Mouse (Mus musculus): ENCODE data around the gene Olfr172.

The Olfr172 gene

DNA sequence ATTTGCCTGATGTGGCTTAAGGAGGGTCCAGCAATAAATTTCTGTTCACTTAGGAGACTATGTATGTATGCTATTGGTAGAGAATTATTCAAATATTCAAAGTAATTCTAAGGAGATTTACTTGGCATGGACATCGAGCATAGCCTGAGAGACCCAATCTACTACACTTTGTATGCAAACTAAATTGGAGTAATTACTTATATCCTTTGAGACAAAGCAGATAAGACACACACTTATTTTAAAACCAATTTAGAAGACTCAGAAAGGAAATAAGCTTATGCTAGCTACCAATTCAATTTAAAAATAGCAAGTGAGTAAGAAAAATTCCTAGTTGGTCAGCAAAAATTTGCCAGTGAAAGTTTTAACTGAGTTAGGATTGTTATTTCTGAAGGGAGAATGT lies at the start of gene Olfr172:
Gene Olfr172, minus strand, starts transcription at position 101 of the 400 bp plus-strand sequence.
- DNase-seq: no peak

DNA sequence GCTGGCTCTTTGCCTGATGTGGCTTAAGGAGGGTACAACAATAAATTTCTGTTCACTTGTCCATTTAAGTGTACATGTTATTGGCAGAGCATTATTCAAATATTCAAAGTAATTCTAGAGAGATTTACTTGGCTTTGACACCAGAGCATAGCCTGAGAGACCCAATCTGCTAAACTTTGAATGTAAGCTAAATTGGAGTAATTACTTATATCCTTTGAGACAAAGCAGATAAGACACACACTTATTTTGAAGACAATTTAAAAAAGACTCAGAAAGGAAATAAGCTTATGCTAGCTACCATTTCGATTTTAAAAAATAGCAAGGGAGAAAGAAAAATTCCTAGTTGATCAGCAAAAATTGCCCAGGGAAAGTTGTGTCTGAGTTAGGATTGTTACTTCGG lies 37.2 kb upstream of the Olfr172 start, which contains the start of gene Olfr173:
Gene Olfr173, minus strand, starts transcription at position 101 of the 400 bp plus-strand sequence.
- DNase-seq: no peak

DNA sequence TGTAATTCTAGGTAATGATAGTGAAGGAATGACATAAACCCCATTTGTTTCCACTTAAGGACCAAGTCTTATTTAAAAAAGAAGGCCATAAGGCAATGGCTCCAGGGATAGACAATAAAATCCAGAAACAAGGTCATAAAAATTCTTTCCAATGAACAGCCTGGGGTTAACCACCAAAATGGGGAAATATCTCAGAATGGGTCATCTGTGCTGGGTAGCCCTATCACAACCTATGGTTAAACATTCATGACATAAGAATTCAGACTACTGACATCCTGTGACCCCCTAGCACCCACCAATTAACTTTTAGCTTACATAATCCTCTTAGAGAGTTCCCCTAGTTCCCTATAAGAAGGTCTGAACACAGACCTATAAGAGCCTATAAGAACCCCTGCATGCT lies 6.8 kb downstream of the Olfr172 start:
- DNase-seq: no peak

DNA sequence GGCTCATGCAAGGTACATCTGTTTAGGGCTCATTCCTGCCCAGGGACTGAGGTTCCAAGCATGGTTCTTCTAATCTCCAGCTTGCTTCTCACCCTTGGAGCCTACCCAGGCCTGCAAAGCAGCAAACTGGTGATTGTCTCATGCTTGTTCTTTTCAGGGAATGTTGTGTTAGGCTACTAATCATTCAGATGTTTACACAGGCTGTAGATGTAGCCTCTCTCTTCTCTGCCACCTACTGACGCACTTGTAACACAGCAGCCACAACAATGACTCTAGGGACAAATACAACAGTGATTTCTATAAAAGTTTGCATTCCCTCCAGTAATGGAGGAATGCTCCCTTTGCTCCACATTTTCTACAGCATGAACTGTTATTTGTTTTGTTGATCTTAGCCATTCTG lies 11.7 kb downstream of the Olfr172 start:
- DNase-seq: no peak

DNA sequence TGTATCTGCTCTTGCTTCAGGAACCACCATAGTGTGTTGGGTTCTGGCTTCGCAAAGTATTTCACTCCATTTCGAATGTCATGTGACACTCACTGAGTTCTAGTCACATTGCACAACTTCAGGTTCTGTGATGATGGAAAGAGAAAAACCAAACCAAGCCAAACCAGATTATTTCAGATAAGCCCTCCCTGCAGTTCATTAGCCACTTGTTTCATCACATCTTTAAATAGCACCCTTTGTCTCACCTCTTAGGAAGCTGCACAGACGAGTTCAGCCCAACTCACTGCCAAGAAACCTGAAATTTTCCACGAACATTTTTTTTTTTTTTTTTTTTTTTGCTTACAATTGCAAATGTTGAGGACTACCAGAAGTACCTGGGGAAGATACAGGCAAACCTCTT lies 16.3 kb downstream of the Olfr172 start:
- DNase-seq: no peak

DNA sequence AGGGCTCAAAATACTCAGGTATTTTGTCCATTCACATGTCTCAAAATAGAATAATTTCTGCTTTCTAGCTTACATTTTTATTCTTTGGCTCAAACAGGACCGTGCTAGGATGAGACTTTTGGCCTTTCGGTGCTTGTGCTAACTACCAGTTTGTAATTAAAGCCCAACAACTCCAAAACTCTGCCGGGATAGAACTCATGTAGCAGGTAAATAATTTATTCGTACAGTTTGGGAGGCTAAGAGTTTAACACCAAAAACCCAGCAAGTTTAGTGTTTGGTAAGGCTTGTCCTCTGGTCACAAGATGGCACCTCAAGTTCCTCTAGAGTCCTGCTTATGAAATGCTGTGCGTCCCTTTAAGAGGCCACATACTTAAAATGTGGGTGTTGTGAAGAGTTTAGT lies 22.2 kb downstream of the Olfr172 start:
- DNase-seq: no peak

DNA sequence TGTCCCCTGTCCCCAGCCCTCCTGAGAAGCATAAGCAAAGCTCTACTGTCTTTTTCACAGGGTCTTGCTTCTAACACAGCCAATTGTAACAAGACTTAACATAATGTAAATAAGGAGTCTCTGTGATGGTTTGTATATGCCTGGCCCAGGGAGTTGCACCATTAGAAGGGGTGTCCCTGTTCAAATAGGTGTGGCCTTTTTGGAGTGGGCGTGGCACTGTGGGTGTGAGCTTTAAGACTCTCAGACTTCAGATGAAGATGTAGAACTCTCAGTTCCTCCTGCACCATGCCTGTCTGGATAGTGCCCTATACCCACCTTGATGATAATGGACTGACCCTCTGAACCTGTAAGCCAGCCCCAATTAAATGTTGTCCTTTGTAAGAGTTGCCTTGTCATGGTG lies 24.2 kb downstream of the Olfr172 start:
- no peak for DNase-seq

DNA sequence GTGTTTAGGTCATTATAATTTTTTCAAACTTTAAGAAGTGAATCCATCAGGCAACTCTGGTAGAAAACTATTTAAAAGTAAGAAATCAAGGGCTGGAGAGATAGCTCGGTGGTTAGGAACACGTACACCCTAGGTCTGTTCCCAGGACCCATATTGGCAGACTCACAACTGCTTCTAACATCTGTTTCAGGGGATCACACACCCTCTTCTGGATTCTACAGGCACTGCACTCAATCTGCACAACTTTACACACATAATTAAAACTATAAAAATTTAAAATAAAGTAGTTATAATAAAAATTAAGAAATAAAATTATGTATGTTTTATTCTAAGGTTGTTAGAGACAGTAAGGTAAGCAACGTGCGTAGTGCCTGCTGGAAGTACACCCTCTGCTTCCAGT lies 24.8 kb downstream of the Olfr172 start:
- no peak for DNase-seq

DNA sequence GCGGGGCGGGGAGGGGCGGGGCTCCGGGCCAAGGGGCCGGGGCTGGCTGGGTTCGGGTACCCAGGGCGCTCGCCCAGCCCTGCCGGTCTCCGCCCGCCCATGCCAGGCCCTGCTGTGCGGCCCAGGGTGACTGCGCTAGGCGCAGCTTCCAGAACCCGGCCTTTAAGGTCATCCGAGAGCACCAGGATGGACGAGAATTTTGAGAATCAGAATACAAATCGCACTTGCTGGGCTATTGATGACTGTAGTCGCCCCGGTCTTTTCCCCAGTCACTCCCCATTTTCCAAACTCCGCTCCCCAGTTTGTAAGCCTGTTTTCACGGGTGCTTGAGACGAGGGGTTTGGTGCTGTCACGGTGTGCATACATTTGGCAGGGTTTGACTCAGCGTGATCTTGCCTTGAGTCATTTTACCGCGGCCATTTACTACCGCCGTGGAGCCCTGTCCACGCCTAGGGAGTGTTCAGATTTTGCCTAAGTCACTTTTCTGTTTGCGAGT lies 34.8 kb downstream of the Olfr172 start:
- no peak for DNase-seq

DNA sequence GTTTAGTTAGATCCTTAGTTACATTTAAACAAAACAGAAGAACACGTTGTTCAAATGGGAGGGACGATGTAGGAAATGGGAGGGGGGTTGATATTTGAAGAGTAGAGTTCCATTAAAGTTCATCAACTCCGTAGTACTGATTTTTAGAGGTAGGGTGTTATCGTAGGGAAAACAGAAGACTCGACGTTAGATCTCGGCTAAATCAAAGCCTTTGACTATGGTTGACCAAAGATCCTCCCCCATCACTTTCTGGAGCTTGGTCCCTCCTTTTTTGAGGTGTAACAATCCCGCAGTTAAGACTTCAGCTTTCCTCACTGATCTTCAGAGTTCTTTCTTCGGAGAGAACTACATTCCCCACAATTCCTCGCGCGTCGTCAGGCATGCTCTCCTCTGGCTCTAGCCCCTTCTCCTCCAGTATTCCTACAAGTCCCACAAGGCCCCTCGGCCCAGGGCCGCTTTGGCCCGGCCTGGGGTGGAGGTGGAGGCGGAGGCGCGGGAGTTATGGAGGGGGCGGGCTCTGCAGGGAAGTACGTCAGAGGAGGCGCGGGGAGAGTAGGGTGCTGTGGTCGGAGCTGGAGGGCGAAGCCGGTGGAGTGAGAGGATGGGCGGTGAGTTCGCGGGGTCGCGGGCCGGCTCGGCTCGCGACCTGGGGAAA lies 35.4 kb downstream of the Olfr172 start, which contains the start of gene Cldnd1:
Gene Cldnd1, plus strand, starts transcription at position 434 of the 655 bp plus-strand sequence.
- DNase-seq: peak; percentile 91

DNA sequence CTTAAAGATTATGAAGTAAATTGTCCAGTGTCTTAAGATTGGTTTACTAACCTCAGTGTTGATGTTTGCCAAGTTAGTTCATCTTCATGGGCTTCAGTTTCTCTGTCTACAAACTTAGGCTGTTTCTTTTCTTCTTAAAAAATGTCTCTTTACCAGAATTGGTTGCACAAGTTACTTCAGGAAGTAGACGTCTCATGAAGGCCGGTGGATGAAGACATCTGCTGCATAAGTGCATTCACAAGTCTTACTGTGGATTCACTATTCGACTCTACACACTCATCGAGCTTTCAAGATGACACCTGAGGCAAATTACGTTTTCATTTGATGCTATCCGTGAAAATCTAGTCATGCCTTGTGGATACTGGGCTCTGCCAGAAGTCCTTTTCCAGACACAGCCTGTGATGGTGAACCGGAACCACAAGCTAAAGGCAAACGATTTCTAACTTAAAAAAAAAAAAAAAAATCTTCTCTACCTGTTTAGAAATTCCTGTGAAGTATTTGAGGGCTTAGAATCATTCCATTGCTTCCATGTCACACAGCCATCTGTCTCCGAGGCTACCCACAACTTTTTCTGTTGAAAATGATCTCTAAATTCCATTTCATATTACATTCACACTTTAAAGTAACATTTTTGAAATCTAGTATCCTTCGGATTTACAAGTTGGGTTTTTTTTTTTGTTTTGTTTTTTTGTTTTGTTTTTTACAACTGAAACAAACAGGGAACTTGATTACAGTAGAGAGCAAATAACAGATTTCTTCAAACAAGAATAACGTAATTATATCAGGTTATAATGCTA lies 36.1 kb downstream of the Olfr172 start:
- no peak for DNase-seq

DNA sequence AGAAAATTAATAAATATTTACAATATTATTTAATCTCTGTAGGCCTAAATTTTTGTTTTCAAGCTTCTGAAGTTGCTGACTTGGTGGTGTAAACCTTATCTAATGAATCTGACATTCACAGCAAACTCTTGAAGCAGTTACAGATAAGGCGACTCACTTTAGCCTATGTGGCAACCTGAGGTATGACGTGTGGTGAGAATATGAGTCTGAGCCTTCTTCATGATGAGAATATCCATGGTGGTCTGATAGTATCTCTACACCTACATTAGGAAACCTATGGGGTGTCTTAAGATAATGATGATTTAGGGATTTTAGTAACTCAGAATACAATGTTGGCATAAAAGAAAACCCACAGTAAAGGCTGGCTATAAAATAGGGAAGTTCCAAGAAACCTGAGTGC lies 40.7 kb downstream of the Olfr172 start:
- no peak for DNase-seq

DNA sequence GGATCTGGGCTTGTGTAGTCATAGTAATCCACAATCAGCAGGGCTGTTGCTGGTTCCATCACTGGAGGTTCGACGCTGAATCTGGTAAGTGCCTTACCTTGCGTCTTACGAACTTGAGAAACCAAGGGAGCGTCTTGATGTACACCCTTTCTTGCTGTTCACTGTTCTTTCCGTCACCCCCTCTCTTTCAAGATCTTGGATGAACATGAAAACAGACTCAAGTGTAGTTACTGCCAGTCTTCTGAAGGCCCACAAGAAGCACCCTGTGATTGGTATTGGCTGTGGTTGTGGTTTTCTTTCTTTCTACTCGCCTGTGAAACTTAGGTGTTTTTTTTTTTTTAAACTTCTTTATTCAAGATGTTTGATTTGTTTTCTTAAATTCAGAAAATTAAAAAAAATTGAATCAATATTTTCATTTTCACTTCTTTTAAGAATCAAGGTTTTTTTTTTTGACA lies 44.3 kb downstream of the Olfr172 start, which contains the start of gene Gpr15:
Gene Gpr15, minus strand, starts transcription at position 405 of the 455 bp plus-strand sequence.
- DNase-seq: no peak

DNA sequence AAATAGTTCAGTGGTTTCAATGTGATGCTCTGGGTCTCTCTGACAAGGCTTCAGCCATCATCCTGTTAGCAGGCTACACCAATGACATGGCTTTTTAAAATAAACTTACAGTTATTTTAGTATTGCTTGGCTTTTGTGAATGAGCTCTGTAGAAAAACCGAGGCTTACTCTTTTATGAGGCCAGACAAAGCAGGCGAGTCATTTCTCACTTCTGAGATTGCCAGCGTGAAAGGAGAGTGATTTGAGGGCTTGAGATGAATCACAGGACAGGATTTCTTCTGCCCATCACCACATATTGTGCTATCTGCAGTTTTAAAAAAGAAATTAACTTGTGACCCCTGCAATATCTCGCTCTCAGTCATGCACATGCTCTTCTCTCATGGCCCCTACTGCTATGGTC lies 48.0 kb downstream of the Olfr172 start:
- no peak for DNase-seq

DNA sequence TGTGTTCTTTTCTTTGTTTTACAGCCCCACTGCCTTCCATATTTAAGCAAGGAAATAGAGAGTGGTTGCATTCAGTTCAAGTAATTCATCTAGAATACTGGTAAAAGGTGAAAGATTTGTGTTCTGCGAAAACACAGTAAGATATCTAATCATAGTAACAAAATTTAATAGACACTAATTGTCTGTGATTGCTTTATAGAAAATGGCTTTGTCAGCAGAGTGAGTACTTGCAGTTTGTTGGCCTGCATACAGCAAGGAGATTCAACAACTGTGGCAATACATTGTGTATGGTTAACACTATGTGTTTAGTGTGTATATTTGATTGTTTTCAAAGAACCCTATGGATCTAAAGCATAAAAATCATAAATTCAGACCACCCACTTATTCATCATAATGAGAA lies 49.8 kb downstream of the Olfr172 start:
- no peak for DNase-seq

DNA sequence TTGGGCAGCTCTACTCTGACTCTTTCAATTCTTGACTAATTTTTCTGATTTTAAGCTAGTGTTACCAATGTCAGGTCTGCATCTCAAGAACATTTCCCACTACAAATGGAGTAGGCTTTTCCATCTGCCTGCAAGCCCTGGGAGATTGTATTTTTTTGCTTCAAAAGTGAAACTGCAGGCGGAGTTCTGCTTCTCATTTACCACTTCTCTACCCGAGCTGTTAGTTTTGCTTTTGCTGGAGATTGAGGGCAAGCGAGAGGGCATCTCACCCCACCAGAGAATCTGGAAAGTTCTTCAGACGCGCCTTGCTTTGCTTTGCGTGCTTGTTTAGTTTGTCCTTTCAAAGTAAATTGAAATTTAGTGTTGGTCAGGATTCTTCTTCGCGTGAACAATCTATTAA lies 50.8 kb downstream of the Olfr172 start:
- DNase-seq: no peak

Measured in kidney, adult 18-20 months (tissue).